Mouse (Mus musculus): ENCODE measurements around the gene 9030025P20Rik.
"Not testable (repeated sequence)": the region's sequence is repeated elsewhere in the genome, so short reads cannot be mapped to it uniquely, and the experiment has no call there.

GRCm38 (mm10) chr17:14942181-14942580 lies 36.1 kb upstream of the 9030025P20Rik start:
- not testable (repeated sequence) for TF ChIP-seq CTCF (IDR thresholded peaks at IDR 0.05; ENCODE audit: borderline replicate concordance, insufficient read depth, low read length); POLR2A (IDR thresholded peaks at IDR 0.05; ENCODE audit: low read depth, low read length)

Data from embryonic fibroblast, embryonic 13.5 days (primary cell).